Mouse (Mus musculus): ENCODE data around the gene Med13l. TPM values are rescaled to one million over a fixed set of nuclear protein-coding genes. Genes with fewer than 3 reads are reported as not detected.

Gene Med13l
- polyA plus RNA-seq, 1 experiment, result 7.3 TPM

GRCm38 (mm10) chr5:118594470-118595236 lies 34.2 kb downstream of the Med13l start:
- TF ChIP-seq POLR2A (IDR thresholded peaks at IDR 0.05; ENCODE audit: control insufficient read depth, low read depth, low read length) (no peak), CTCF (IDR thresholded peaks at IDR 0.05; ENCODE audit: control insufficient read depth, insufficient read depth, insufficient replicate concordance, low read depth, low read length) (peak; percentile 9; the same call in 1 of the 2 replicates)

DNA sequence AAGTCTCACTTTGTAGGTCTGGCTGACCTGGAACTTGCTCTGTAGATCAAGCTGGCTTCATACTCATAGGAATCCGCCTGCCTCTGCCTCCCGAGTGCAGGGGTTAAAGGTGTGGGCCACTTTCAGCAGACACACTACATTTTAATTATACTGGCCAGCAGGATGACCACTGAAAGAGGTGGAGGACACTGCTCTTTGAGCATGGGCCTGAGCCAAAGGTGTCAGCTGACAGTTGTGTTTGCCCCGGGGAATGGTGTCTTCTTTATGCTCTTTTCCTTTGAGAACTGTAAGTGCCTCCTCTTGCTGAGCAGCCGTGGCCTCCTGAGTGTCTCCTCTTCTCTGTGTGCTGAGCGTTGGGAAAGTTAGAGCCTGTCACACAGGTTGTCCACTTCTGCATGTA lies 35.4 kb downstream of the Med13l start:
- H3K4me1 ChIP-seq (ENCODE audit: control insufficient read depth, insufficient read depth, low read length), result no peaks in the 10 kb centered on the region; the same call in 1 of the 2 replicates
- no peak overlapping the region for H3K4me3 ChIP-seq (ENCODE audit: control insufficient read depth, low read depth, low read length)
- H3K36me3 ChIP-seq (ENCODE audit: control insufficient read depth, insufficient read depth, low read length), result no peaks in the 10 kb centered on the region
- no peaks in the 10 kb centered on the region for H3K27me3 ChIP-seq (ENCODE audit: control insufficient read depth, insufficient read depth, low read length)
- no peak overlapping the region for H3K27ac ChIP-seq (ENCODE audit: control insufficient read depth, insufficient read depth, low read depth, low read length)
- TF ChIP-seq CTCF (IDR thresholded peaks at IDR 0.05; ENCODE audit: control insufficient read depth, insufficient read depth, insufficient replicate concordance, low read depth, low read length), result no peak
- TF ChIP-seq POLR2A (IDR thresholded peaks at IDR 0.05; ENCODE audit: control insufficient read depth, low read depth, low read length), result no peak

More at GRCm38 (mm10) chr5:118594470-118595236, 34.2 kb downstream of the Med13l start:
- H3K4me3 ChIP-seq (ENCODE audit: control insufficient read depth, low read depth, low read length), result no peak overlapping the region
- no peaks in the 10 kb centered on the region; the same call in 1 of the 2 replicates for H3K4me1 ChIP-seq (ENCODE audit: control insufficient read depth, insufficient read depth, low read length)
- H3K27ac ChIP-seq (ENCODE audit: control insufficient read depth, insufficient read depth, low read depth, low read length), result no peak overlapping the region
- H3K36me3 ChIP-seq (ENCODE audit: control insufficient read depth, insufficient read depth, low read length), result no peaks in the 10 kb centered on the region
- H3K27me3 ChIP-seq (ENCODE audit: control insufficient read depth, insufficient read depth, low read length), result no peaks in the 10 kb centered on the region

DNA sequence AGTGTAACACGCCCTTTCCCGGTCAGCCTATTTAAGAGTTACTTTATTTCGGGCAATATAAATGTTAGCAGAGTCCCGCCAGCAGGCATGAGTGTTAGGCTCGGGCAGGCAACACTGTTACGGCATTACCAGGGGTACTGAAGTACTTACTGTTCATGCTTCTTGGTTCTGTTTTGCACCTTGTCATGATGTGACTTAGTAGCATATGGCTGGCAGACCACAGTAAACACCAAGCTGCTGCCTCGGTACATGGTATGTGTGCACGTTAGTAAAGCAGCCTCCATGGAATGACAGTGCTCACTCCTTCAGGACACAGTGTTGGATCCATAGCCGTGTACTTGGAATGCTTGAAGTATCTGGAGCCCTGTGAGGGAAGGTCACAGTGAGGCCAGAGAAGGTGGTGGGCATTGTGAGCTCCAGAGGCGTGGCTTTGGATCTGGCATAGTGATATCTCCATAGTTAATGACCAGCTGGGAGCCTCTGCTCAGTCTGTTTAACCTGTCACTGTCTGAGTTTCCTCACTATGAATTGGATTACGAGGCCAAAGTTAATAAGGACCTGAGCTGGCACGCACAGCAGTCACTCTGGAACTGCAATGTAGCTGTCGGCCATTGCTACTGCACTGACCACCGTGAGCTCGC lies 36.1 kb downstream of the Med13l start:
- Histone ChIP-seq H3K4me1 (ENCODE audit: control insufficient read depth, insufficient read depth, low read length) (no peaks in the 10 kb centered on the region; the same call in 1 of the 2 replicates), H3K27me3 (ENCODE audit: control insufficient read depth, insufficient read depth, low read length) (no peaks in the 10 kb centered on the region), H3K36me3 (ENCODE audit: control insufficient read depth, insufficient read depth, low read length) (no peaks in the 10 kb centered on the region), H3K27ac (ENCODE audit: control insufficient read depth, insufficient read depth, low read depth, low read length) (no peak overlapping the region), H3K4me3 (ENCODE audit: control insufficient read depth, low read depth, low read length) (no peak overlapping the region)
- TF ChIP-seq POLR2A (IDR thresholded peaks at IDR 0.05; ENCODE audit: control insufficient read depth, low read depth, low read length) (no peak), CTCF (IDR thresholded peaks at IDR 0.05; ENCODE audit: control insufficient read depth, insufficient read depth, insufficient replicate concordance, low read depth, low read length) (no peak)

- Histone ChIP-seq H3K36me3 (ENCODE audit: control insufficient read depth, insufficient read depth, low read length) (no peaks in the 10 kb centered on the region), H3K27ac (ENCODE audit: control insufficient read depth, insufficient read depth, low read depth, low read length) (no peak overlapping the region), H3K27me3 (ENCODE audit: control insufficient read depth, insufficient read depth, low read length) (no peaks in the 10 kb centered on the region), H3K4me1 (ENCODE audit: control insufficient read depth, insufficient read depth, low read length) (no peaks in the 10 kb centered on the region), H3K4me3 (ENCODE audit: control insufficient read depth, low read depth, low read length) (no peak overlapping the region)
- TF ChIP-seq CTCF (IDR thresholded peaks at IDR 0.05; ENCODE audit: control insufficient read depth, insufficient read depth, insufficient replicate concordance, low read depth, low read length) (no peak), POLR2A (IDR thresholded peaks at IDR 0.05; ENCODE audit: control insufficient read depth, low read depth, low read length) (no peak)
Measured at GRCm38 (mm10) chr5:118598601-118599000, 38.1 kb downstream of the Med13l start.

- Histone ChIP-seq H3K27me3 (ENCODE audit: control insufficient read depth, insufficient read depth, low read length) (no peaks in the 10 kb centered on the region), H3K27ac (ENCODE audit: control insufficient read depth, insufficient read depth, low read depth, low read length) (no peak overlapping the region), H3K4me1 (ENCODE audit: control insufficient read depth, insufficient read depth, low read length) (no peaks in the 10 kb centered on the region), H3K4me3 (ENCODE audit: control insufficient read depth, low read depth, low read length) (no peak overlapping the region), H3K36me3 (ENCODE audit: control insufficient read depth, insufficient read depth, low read length) (no peaks in the 10 kb centered on the region)
- TF ChIP-seq CTCF (IDR thresholded peaks at IDR 0.05; ENCODE audit: control insufficient read depth, insufficient read depth, insufficient replicate concordance, low read depth, low read length) (no peak), POLR2A (IDR thresholded peaks at IDR 0.05; ENCODE audit: control insufficient read depth, low read depth, low read length) (no peak)
Measured at GRCm38 (mm10) chr5:118601452-118601851, 41.0 kb downstream of the Med13l start.

- no peak overlapping the region for H3K4me3 ChIP-seq (ENCODE audit: control insufficient read depth, low read depth, low read length)
- no peaks in the 10 kb centered on the region for H3K36me3 ChIP-seq (ENCODE audit: control insufficient read depth, insufficient read depth, low read length)
- no peaks in the 10 kb centered on the region for H3K27me3 ChIP-seq (ENCODE audit: control insufficient read depth, insufficient read depth, low read length)
- peaks cover 2% of the 10 kb centered on the region; the same call in 1 of the 2 replicates for H3K4me1 ChIP-seq (ENCODE audit: control insufficient read depth, insufficient read depth, low read length)
- TF ChIP-seq CTCF (IDR thresholded peaks at IDR 0.05; ENCODE audit: control insufficient read depth, insufficient read depth, insufficient replicate concordance, low read depth, low read length), result no peak
- no peak for TF ChIP-seq POLR2A (IDR thresholded peaks at IDR 0.05; ENCODE audit: control insufficient read depth, low read depth, low read length)
- no peak overlapping the region for H3K27ac ChIP-seq (ENCODE audit: control insufficient read depth, insufficient read depth, low read depth, low read length)
Measured at GRCm38 (mm10) chr5:118602706-118603105, 42.2 kb downstream of the Med13l start.

DNA sequence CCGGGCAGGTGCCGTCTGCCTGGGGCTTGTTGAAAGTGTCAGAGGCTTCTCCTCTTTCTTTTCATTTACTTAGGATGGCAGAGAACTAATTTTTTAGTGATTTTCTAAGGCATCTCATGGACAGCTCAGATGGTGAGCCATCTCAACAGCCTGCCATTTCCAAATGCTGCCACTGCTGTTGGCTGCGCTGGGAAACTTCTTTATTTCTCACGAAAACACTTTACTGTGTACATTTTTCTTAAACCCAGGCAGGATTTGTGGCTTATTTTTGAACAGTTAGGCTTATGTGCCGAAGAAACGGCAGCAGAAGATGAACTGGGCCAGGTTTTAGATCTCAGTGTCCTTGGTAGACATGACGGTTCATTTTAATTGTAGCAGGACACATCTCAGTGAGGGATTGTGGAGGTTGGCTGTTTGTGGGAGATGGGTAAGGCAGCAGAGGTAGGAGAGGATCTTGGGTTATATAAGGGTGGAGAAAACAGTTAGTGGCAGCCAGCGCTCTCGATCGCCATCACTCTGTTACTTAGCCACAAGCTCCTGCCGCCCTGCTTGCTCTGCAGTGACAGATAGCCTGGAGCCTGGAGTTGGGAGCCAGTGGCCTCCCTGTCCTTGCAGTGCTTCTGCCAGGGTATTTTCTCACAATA lies 45.1 kb downstream of the Med13l start:
- Histone ChIP-seq H3K36me3 (ENCODE audit: control insufficient read depth, insufficient read depth, low read length) (no peaks in the 10 kb centered on the region), H3K4me3 (ENCODE audit: control insufficient read depth, low read depth, low read length) (no peak overlapping the region), H3K27ac (ENCODE audit: control insufficient read depth, insufficient read depth, low read depth, low read length) (no peak overlapping the region), H3K27me3 (ENCODE audit: control insufficient read depth, insufficient read depth, low read length) (no peaks in the 10 kb centered on the region), H3K4me1 (ENCODE audit: control insufficient read depth, insufficient read depth, low read length) (peaks cover 18% of the 10 kb centered on the region)
- TF ChIP-seq CTCF (IDR thresholded peaks at IDR 0.05; ENCODE audit: control insufficient read depth, insufficient read depth, insufficient replicate concordance, low read depth, low read length) (no peak), POLR2A (IDR thresholded peaks at IDR 0.05; ENCODE audit: control insufficient read depth, low read depth, low read length) (no peak)

All from testis, adult 2 months (tissue).